Mouse (Mus musculus) kidney, postnatal 0 days (tissue): ENCODE results near the gene Dlgap4. TPM values are rescaled to one million over a fixed set of nuclear protein-coding genes. Genes with fewer than 3 reads are reported as not detected.

Source experiments
- ATAC-seq: fragments of 200-750 bp; cut with Nextera tagmentation; replicated peaks from 2 replicates; pipeline ENCODE4 v1.8.0; 2017; ENCODE audit warnings: low read depth, moderate number of reproducible peaks, moderate TSS enrichment, moderate library complexity; ENCODE audit not compliant: low FRiP score
- DNase-seq: peaks from one replicate; pipeline ENCODE4 v3.0.0-alpha.2; 2016; ENCODE audit warnings: low spot score
- H3K27ac ChIP-seq: fragments of 300-500 bp; sonication (generic); 2 replicates; pipeline ENCODE4 v1.5.1; 2014; ENCODE audit warnings: mild to moderate bottlenecking
- H3K27me3 ChIP-seq: fragments of 300-500 bp; sonication (generic); 2 replicates; pipeline ENCODE4 v1.6.1; 2014; ENCODE audit warnings: low read length, mixed read lengths; ENCODE audit not compliant: insufficient read depth
- H3K36me3 ChIP-seq: fragments of 300-500 bp; sonication (generic); 2 replicates; pipeline ENCODE4 v1.6.1; 2014; ENCODE audit warnings: low read length, mixed read lengths; ENCODE audit not compliant: insufficient read depth
- H3K4me1 ChIP-seq: fragments of 300-500 bp; sonication (generic); replicated peaks from 2 replicates; pipeline ENCODE4 v1.6.1; 2014; ENCODE audit warnings: antibody characterized with exemption, low read length, mixed read lengths; ENCODE audit not compliant: insufficient read depth
- H3K4me2 ChIP-seq: fragments of 300-500 bp; sonication (generic); 2 replicates; pipeline ENCODE4 v1.6.1; 2014; ENCODE audit warnings: mild to moderate bottlenecking, low read length, moderate library complexity, mixed read lengths
- H3K4me3 ChIP-seq: fragments of 300-500 bp; sonication (generic); replicated peaks from 2 replicates; pipeline ENCODE4 v1.5.1; 2014; ENCODE audit warnings: low read depth, low read length
- H3K9ac ChIP-seq: fragments of 300-500 bp; sonication (generic); 2 replicates; pipeline ENCODE4 v1.6.1; 2014; ENCODE audit warnings: low read depth, low read length
- H3K9me3 ChIP-seq: fragments of 300-500 bp; sonication (generic); replicated peaks from 2 replicates; pipeline ENCODE4 v1.6.1; 2016; ENCODE audit warnings: low read length, inconsistent platforms, mixed read lengths
- CTCF ChIP-seq: IDR thresholded peaks from 2 replicates; pipeline ENCODE4 v1.5.1; 2016; ENCODE audit warnings: antibody characterized with exemption, low read depth, mild to moderate bottlenecking, moderate library complexity
- WGBS: fragments of 180-500 bp; shearing (Covaris S2); extraction: QIAGEN DNeasy Blood & Tissue Kit; methylation state at CpG from one replicate; pipeline ENCODE4 v1.1.7; 2014; 5-methylcytosine and 5-hydroxymethylcytosine counted together
- polyA plus RNA-seq: library from polyadenylated mRNA; unstranded; fragments of >200 nt; fragmentation: Nextera tagmentation; extraction: Ambion mirVana; gene quantifications from 2 replicates; pipeline ENCODE4 v1.2.1, GENCODE M21; 2015

Gene Dlgap4
- polyA plus RNA-seq, 1 experiment from 2014 or later: 61.1 TPM

DNA sequence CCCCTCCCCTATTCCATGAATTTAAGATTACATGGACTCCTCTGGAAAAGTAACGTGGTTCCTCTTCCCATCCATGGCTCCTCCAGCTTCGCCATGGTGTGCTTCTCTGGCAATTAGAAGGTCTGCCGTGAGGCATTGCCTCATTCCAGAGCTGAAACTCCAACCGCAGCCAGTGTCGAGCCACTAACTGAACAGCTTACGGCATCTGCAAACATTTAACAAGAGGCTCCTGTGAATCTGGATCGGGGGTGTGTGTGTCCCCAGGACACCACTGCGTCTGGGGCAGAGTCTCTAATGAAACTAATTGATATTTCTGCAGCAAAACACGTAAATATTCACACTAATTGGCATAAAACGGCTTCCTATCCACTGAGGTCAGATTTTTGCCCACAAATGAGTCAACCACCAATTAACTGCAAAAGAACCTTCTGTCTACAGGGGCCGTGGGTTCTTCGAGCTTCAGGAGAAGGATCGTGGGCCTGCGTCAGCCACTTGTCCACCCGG, 18.5 kb upstream of the Dlgap4 start:
- DNase-seq: no peak
- Histone ChIP-seq H3K27me3 (no peaks in the 10 kb centered on the region), H3K4me1 (no peaks in the 10 kb centered on the region), H3K27ac (no peak overlapping the region), H3K4me3 (no peak overlapping the region), H3K4me2 (no peak overlapping the region), H3K9me3 (no peaks in the 10 kb centered on the region), H3K9ac (no peak overlapping the region), H3K36me3 (no peaks in the 10 kb centered on the region)
- WGBS: 71% methylated on average over 15 of the region's 15 CpGs
- ATAC-seq: no peak
- no peak for TF ChIP-seq CTCF

- no peak for TF ChIP-seq CTCF
- ATAC-seq (no peak), DNase-seq (no peak)
- Histone ChIP-seq H3K27ac (no peak overlapping the region), H3K4me1 (no peaks in the 10 kb centered on the region), H3K36me3 (no peaks in the 10 kb centered on the region), H3K9ac (no peak overlapping the region), H3K4me3 (no peak overlapping the region), H3K9me3 (no peaks in the 10 kb centered on the region), H3K4me2 (no peak overlapping the region), H3K27me3 (no peaks in the 10 kb centered on the region)
- 74% methylated on average over 7 of the region's 7 CpGs for WGBS
Measured at GRCm38 (mm10) chr2:156602581-156602980, 10.9 kb upstream of the Dlgap4 start.

DNA sequence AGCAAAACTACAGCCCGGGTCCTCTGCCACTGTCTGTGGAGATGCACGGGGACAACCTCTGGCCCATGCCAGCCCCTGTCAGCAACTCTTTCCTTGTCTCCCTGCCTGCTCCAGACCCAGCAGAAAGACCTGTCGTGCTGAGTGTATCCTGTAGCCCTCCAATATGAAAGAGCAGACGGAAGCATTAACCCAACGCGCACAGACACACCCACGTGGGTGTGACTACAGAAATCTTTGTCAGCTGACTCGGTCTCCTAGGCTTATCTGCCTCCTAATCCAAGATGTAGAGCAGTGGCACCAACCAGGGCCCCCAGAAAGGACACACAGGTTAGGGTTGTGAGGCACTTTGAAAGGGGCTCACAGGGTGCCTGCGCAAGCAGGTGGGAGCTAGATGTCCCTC, 9.8 kb upstream of the Dlgap4 start:
- DNase-seq: no peak
- Histone ChIP-seq H3K4me2 (no peak overlapping the region), H3K4me3 (no peak overlapping the region), H3K36me3 (no peaks in the 10 kb centered on the region), H3K9ac (no peak overlapping the region), H3K9me3 (no peaks in the 10 kb centered on the region), H3K27me3 (no peaks in the 10 kb centered on the region), H3K4me1 (no peaks in the 10 kb centered on the region), H3K27ac (no peak overlapping the region)
- no peak for ATAC-seq
- TF ChIP-seq CTCF: no peak
- WGBS: 83% methylated on average over 9 of the region's 9 CpGs

GRCm38 (mm10) chr2:156605144-156605543, 8.4 kb upstream of the Dlgap4 start:
- Histone ChIP-seq H3K4me3 (no peak overlapping the region), H3K4me2 (no peak overlapping the region), H3K4me1 (no peaks in the 10 kb centered on the region), H3K9ac (no peak overlapping the region), H3K27ac (no peak overlapping the region), H3K27me3 (no peaks in the 10 kb centered on the region), H3K36me3 (no peaks in the 10 kb centered on the region), H3K9me3 (no peaks in the 10 kb centered on the region)
- WGBS: 59% methylated on average over 3 of the region's 3 CpGs
- DNase-seq (no peak), ATAC-seq (no peak)
- no peak for TF ChIP-seq CTCF

- DNase-seq: no peak
- H3K4me1 ChIP-seq: no peaks in the 10 kb centered on the region
Measured at GRCm38 (mm10) chr2:156605971-156606370, 7.5 kb upstream of the Dlgap4 start.

GRCm38 (mm10) chr2:156613081-156613540, 394 bp upstream of the Dlgap4 start:
- Histone ChIP-seq H3K4me3 (peak overlapping the region; percentile 59), H3K9ac (peak overlapping the region; percentile 49), H3K4me1 (no peaks in the 10 kb centered on the region; the same call in 1 of the 2 replicates), H3K4me2 (peak overlapping the region; percentile 97), H3K27me3 (peaks cover 50% of the 10 kb centered on the region), H3K9me3 (no peaks in the 10 kb centered on the region), H3K27ac (no peak overlapping the region), H3K36me3 (no peaks in the 10 kb centered on the region)
- WGBS: under 1% methylated on average over 41 of the region's 41 CpGs
- ATAC-seq (no peak), DNase-seq (no peak)
- TF ChIP-seq CTCF: peak; percentile 42

More at GRCm38 (mm10) chr2:156605971-156606370, 7.5 kb upstream of the Dlgap4 start:
- H3K27ac ChIP-seq: no peak overlapping the region
- TF ChIP-seq CTCF: no peak
- H3K27me3 ChIP-seq: peaks cover under 1% of the 10 kb centered on the region; the same call in 1 of the 2 replicates
- no peaks in the 10 kb centered on the region for H3K36me3 ChIP-seq
- H3K4me2 ChIP-seq: no peak overlapping the region
- no peaks in the 10 kb centered on the region for H3K9me3 ChIP-seq
- 76% methylated on average over 5 of the region's 5 CpGs for WGBS
- no peak for ATAC-seq
- no peak overlapping the region for H3K4me3 ChIP-seq
- H3K9ac ChIP-seq: no peak overlapping the region

DNA sequence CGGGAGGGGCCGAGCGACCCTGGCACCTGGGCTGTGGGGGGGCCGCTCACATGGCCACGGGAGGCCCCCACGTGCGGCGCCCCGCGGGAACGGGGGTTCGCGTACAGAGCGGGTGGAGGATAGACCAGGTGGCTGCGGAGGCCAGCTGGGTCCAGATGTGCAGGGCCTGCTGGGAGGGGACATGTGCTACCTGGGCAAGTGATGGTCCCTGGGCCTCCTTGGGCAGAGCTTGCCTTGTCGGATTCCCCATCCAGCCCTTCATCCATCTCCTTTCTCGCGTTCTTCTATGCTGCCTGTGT, 702 bp downstream of the Dlgap4 start:
- TF ChIP-seq CTCF: no peak
- ATAC-seq (no peak), DNase-seq (no peak)
- peak overlapping the region; percentile 97 for H3K4me2 ChIP-seq
- H3K36me3 ChIP-seq: no peaks in the 10 kb centered on the region
- no peaks in the 10 kb centered on the region for H3K9me3 ChIP-seq
- H3K27ac ChIP-seq: no peak overlapping the region
- H3K27me3 ChIP-seq: peaks cover 50% of the 10 kb centered on the region
- under 1% methylated on average over 18 of the region's 18 CpGs for WGBS
- no peaks in the 10 kb centered on the region; the same call in 1 of the 2 replicates for H3K4me1 ChIP-seq
- peak overlapping the region; percentile 59 for H3K4me3 ChIP-seq
- no peak overlapping the region for H3K9ac ChIP-seq
